Mouse (Mus musculus) limb, embryonic 15.5 days (tissue): ENCODE results near the gene Msi1. TPM values are rescaled to one million over a fixed set of nuclear protein-coding genes. Genes with fewer than 3 reads are reported as not detected.
"Not testable (repeated sequence)": the region's sequence is repeated elsewhere in the genome, so short reads cannot be mapped to it uniquely, and the experiment has no call there.

Experiments used
- ATAC-seq: fragments of 200-750 bp; cut with Nextera tagmentation; 2 replicates; pipeline ENCODE4 v1.8.0; 2017; ENCODE audit warnings: low read depth, moderate TSS enrichment; ENCODE audit not compliant: insufficient number of reproducible peaks, low FRiP score, low TSS enrichment
- H3K27ac ChIP-seq: fragments of 300-500 bp; sonication (generic); 2 replicates; pipeline ENCODE4 v1.5.1; 2015; ENCODE audit warnings: moderate library complexity, mild to moderate bottlenecking, inconsistent platforms
- H3K27me3 ChIP-seq: fragments of 300-500 bp; sonication (generic); 2 replicates; pipeline ENCODE4 v1.6.1; 2015; ENCODE audit warnings: inconsistent platforms
- H3K36me3 ChIP-seq: fragments of 300-500 bp; sonication (generic); 2 replicates; pipeline ENCODE4 v1.6.1; 2015; ENCODE audit warnings: inconsistent platforms
- H3K4me1 ChIP-seq: fragments of 300-500 bp; sonication (generic); 2 replicates; pipeline ENCODE4 v1.6.1; 2015; ENCODE audit warnings: inconsistent platforms
- H3K4me2 ChIP-seq: fragments of 300-500 bp; sonication (generic); 2 replicates; pipeline ENCODE4 v1.6.1; 2015; ENCODE audit warnings: mild to moderate bottlenecking, inconsistent platforms
- H3K4me3 ChIP-seq: fragments of 300-500 bp; sonication (generic); 2 replicates; pipeline ENCODE4 v1.5.1; 2015; ENCODE audit warnings: mild to moderate bottlenecking, inconsistent platforms
- H3K9ac ChIP-seq: fragments of 300-500 bp; sonication (generic); 2 replicates; pipeline ENCODE4 v1.6.1; 2015; ENCODE audit warnings: inconsistent platforms
- H3K9me3 ChIP-seq: fragments of 300-500 bp; sonication (generic); 2 replicates; pipeline ENCODE4 v1.6.1; 2016; ENCODE audit warnings: inconsistent platforms
- WGBS: fragments of 180-500 bp; shearing (Covaris S2); methylation state at CpG from one replicate; pipeline ENCODE4 v1.1.7; 2015; 5-methylcytosine and 5-hydroxymethylcytosine counted together
- polyA plus RNA-seq: library from polyadenylated mRNA; unstranded; fragments of >200 nt; fragmentation: Nextera tagmentation; extraction: Ambion mirVana; gene quantifications from 2 replicates; pipeline ENCODE4 v1.2.1, GENCODE M21; 2015

Msi1 gene
- polyA plus RNA-seq, 1 experiment from 2014 or later: 8.4 TPM

DNA sequence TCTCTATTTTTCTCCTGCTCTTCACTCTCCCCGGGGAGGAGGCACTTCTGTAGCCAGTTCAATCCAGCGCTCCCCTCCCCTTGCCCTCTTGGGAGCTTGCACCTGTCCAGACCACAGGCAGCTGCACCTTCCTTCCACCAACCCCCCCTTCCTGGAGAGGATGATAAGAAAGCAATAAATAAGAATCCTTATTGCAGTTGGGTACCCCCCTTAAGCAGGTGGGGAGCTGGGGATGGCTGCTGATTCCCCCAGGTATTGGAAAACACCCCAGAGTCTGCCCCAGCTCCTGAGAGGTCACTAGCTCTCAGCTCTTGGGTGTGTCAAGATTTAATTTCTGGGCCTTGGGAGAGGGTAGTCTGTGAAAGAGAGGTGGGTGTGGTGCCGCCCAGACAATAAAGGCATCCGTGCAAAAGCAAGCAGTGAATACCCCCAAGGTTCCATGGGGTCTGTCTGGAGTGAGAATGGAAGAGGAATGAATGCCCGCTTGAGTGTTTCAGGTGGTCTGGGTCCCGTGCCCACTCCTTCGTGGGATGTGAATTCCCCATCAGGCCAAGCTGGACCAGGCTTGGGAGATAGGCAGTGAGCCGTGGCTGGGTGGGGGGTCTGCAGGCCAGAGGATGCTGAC, 6.5 kb downstream of the Msi1 start:
- Histone ChIP-seq H3K9ac (peak overlapping the region; percentile 44), H3K4me1 (peaks cover 59% of the 10 kb centered on the region), H3K27ac (peak overlapping the region; percentile 84), H3K27me3 (no peaks in the 10 kb centered on the region), H3K4me3 (peak overlapping the region; percentile 36), H3K4me2 (peak overlapping the region; percentile 64), H3K36me3 (peaks cover 17% of the 10 kb centered on the region), H3K9me3 (no peaks in the 10 kb centered on the region)
- WGBS: 20% methylated on average over 8 of the region's 8 CpGs
- ATAC-seq: no peak; the same call in 1 of the 2 replicates

DNA sequence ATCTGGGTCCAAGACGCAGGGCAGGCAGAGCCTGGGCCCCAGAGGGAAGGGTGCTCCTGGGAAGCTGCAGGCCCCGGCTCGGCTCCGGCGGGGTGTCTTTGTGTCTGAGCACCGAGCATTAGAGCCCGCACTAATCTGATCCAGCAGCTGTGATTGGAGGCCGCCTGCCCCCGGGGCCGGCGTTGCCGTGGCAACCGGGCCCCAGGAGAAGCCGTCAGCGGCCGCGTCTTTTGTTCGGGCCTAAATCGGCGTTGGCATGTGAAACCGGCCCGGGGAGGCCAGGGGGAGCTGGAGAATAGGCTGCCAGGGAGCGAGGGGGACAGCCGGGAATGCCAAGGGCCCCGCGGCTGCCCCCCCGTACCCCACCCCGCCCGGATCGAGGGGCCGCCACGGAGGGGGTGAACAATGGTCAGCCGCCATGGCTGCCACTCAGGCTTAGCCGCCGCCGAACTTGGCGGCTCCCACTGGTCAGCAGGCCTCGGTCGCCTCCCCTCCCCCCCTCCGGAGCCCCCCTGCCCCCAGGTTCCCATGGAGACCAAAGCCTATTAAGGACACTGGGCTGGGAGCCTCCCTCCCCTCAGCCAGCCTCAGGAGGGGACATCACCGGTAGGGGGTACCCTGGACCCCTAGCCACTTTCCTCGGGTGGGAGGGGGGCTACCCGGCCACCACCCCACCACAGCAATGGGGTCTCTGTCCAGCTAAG, 7.2 kb downstream of the Msi1 start:
- Histone ChIP-seq H3K36me3 (peaks cover 17% of the 10 kb centered on the region), H3K27me3 (no peaks in the 10 kb centered on the region), H3K9me3 (no peaks in the 10 kb centered on the region), H3K9ac (peak overlapping the region; percentile 44), H3K4me2 (peak overlapping the region; percentile 64), H3K4me1 (peaks cover 54% of the 10 kb centered on the region), H3K4me3 (peak overlapping the region; percentile 36), H3K27ac (peak overlapping the region; percentile 84)
- peak; percentile 50 for ATAC-seq
- 1% methylated on average over 38 of the region's 43 CpGs for WGBS

DNA sequence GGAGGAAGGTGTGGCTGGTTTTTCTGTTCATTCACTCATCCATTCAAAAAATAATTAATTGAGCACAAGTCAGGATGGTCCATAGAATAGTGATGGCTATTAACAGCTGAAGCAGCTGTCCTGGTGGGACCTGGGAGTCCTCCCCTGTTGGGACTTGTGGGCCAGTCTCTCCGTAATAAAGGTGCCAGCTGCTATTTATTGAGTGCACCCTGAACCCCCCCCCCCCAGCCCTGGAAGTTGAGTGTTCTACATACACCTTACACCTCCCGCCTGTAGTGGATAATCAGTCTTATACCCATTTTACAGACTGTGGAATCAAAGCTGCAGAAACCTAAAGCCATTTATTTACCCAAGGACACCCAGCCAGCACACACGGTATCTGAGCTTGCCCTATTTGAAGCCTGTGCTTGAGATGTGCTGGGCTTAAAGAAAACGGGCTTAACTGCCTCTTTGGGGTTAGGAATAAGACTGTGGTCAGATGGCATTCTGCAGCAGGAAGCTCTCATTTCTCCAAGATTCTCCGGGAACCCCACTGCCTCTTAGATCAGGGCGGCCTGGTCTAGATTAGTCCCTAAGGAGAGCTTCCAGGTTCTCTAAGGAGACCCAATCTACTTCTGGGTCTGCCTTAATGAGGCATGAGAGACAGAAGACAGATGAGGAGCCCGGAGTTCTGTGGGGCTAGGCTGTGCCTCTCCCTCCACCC, 8.0 kb downstream of the Msi1 start:
- Histone ChIP-seq H3K4me1 (peaks cover 50% of the 10 kb centered on the region), H3K27ac (peak overlapping the region; percentile 11; the same call in 1 of the 2 replicates), H3K4me3 (no peak overlapping the region), H3K9ac (no peak overlapping the region), H3K36me3 (peaks cover 22% of the 10 kb centered on the region), H3K9me3 (no peaks in the 10 kb centered on the region), H3K4me2 (no peak overlapping the region), H3K27me3 (no peaks in the 10 kb centered on the region)
- no peak for ATAC-seq
- 44% methylated on average over 7 of the region's 7 CpGs for whole genome bisulfite sequencing

- Histone ChIP-seq H3K27me3 (no peaks in the 10 kb centered on the region), H3K9ac (no peak overlapping the region), H3K4me2 (no peak overlapping the region), H3K9me3 (no peaks in the 10 kb centered on the region), H3K4me3 (no peak overlapping the region), H3K36me3 (peaks cover 24% of the 10 kb centered on the region), H3K27ac (0 out of 2 replicates have a peak overlapping the region, but pooled peaks have one; percentile 11), H3K4me1 (peaks cover 50% of the 10 kb centered on the region)
- no peak for ATAC-seq
- 8% methylated on average over 2 of the region's 2 CpGs for WGBS
These were observed 8.5 kb downstream of the Msi1 start for GRCm38 (mm10) chr5:115437945-115438315.

DNA sequence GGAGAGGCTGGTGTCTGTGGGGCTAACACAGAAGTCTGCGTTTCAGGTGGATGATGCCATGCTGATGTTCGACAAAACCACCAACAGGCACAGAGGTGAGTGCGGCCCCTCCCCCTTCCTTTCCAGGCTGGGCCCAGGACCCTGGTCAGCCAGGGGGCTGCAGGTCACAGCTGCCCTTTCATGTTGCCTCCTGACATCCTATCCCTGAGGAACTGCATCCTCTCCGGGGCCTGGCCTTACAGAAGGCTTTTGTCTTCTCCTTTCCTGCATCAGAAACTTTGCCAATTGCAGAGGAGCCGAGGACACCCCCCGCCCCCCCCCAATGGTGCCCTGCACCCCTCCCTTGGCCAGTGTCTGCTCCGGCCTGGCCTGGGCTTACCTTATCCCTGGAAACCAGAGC, 9.3 kb downstream of the Msi1 start:
- Histone ChIP-seq H3K27me3 (no peaks in the 10 kb centered on the region), H3K36me3 (peaks cover 29% of the 10 kb centered on the region), H3K4me3 (no peak overlapping the region), H3K9ac (no peak overlapping the region), H3K4me2 (no peak overlapping the region), H3K9me3 (no peaks in the 10 kb centered on the region), H3K4me1 (peaks cover 50% of the 10 kb centered on the region), H3K27ac (no peak overlapping the region)
- ATAC-seq: no peak
- 32% methylated on average over 6 of the region's 7 CpGs for WGBS

DNA sequence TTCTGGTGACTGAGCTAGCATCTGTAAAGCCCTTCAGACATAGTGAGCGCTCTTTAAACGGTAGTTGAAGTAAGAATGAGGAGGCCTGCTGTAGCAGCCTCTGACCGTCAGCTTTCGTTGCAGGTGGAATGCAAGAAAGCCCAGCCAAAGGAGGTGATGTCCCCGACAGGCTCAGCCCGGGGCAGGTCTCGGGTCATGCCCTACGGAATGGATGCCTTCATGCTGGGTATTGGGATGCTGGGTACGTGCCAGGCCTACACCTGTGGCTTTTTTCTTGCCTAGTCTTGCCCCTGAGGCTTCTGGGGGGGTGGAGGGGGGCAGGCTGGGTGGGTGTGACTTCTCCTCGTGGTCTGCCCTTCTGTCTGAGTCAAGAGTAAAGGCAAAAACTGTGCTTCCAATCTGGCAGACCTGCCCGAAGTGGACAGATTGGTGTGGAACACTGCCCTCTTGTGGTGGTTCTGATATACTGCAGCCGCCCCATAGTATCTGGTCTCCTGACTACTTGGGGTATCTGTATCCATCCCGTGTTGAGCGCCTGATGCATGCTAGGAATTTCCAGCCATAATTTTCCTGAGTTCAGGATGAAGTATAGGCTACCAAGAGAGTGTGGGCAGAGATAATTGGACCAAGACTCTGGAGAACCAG, 11.9 kb downstream of the Msi1 start:
- Histone ChIP-seq H3K9me3 (no peaks in the 10 kb centered on the region), H3K4me3 (no peak overlapping the region), H3K9ac (no peak overlapping the region), H3K27ac (no peak overlapping the region), H3K27me3 (no peaks in the 10 kb centered on the region), H3K4me2 (no peak overlapping the region), H3K36me3 (peaks cover 54% of the 10 kb centered on the region), H3K4me1 (peaks cover 26% of the 10 kb centered on the region)
- no peak for ATAC-seq
- WGBS: 35% methylated on average over 14 of the region's 14 CpGs

DNA sequence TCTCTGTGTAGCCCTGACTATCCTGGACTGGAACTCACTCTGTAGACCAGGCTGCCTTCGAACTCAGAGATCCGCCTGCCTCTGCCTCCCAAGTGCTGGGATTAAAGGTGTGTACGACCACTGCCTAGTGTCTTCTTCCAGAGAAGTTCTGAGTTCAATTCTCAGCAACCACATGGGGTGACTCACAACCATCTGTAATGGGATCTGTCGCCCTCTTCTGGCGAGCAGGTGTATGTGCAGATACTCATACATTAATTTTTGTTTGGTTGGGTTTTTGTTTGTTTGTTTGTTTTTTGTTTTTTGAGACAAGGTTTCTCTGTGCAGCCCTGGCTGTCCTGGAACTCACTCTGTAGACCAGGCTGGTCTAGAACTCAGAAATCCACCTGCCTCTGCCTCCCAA, 13.3 kb downstream of the Msi1 start:
- not testable (repeated sequence) for H3K27me3 ChIP-seq, H3K9ac ChIP-seq, H3K27ac ChIP-seq, H3K4me3 ChIP-seq, ATAC-seq, H3K9me3 ChIP-seq, H3K4me2 ChIP-seq
- Histone ChIP-seq H3K4me1 (peaks cover 13% of the 10 kb centered on the region), H3K36me3 (peaks cover 67% of the 10 kb centered on the region)
- WGBS: 85% methylated on average over 5 of the region's 5 CpGs

DNA sequence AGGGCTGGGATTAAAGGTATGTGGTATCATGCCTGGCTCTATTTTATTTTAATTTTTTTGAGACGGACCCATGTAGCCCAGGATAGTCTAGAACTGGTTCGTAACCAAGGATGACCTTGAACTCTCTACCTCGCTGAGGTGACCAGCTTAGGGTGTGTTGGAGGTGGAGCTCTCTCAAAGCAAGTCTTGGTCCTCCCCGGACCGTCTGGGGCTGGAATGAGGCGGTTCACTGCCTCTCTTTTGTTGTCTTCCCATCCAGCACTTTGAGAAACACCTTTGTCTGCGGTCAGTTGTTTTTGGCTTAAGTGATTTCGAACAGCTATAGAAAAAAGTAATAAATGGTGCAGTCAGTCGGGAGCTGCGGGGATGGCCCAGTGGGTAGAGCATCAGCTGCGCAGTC, 14.7 kb downstream of the Msi1 start:
- H3K4me2 ChIP-seq: no peak overlapping the region
- H3K27ac ChIP-seq: no peak overlapping the region
- no peak overlapping the region for H3K4me3 ChIP-seq
- H3K36me3 ChIP-seq: peaks cover 67% of the 10 kb centered on the region
- H3K4me1 ChIP-seq: peaks cover 3% of the 10 kb centered on the region; the same call in 1 of the 2 replicates
- no peak for ATAC-seq
- H3K27me3 ChIP-seq: no peaks in the 10 kb centered on the region
- H3K9ac ChIP-seq: no peak overlapping the region
- 91% methylated on average over 11 of the region's 11 CpGs for WGBS
- no peaks in the 10 kb centered on the region for H3K9me3 ChIP-seq

DNA sequence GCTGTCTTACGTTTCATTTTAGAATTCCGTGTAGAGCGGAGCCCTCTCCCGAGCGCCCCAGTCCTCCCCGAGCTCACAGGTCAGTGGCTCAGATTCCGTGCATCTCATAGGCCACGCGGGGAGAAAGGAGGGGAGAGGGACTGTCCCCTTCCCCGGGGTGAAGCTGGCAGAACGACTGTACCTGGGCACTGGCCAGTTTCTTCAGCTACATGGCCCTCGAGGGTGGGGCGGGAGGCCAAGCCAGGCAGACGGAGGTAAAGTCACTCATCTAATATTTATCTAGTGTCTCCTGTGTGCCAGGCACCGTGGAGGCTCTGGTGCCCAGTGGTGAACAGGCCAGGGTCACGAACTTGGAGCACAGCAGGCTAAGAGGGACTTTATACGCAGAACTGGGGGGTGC, 17.7 kb downstream of the Msi1 start:
- WGBS: 89% methylated on average over 17 of the region's 17 CpGs
- no peaks in the 10 kb centered on the region for H3K27me3 ChIP-seq
- H3K4me2 ChIP-seq: no peak overlapping the region
- no peak overlapping the region for H3K27ac ChIP-seq
- H3K9me3 ChIP-seq: no peaks in the 10 kb centered on the region
- no peak overlapping the region for H3K9ac ChIP-seq
- no peak overlapping the region for H3K4me3 ChIP-seq
- peaks cover 82% of the 10 kb centered on the region for H3K36me3 ChIP-seq
- H3K4me1 ChIP-seq: no peaks in the 10 kb centered on the region
- ATAC-seq: no peak

GRCm38 (mm10) chr5:115449247-115449646, 19.8 kb downstream of the Msi1 start:
- Histone ChIP-seq H3K27me3 (no peaks in the 10 kb centered on the region), H3K9me3 (no peaks in the 10 kb centered on the region), H3K4me2 (no peak overlapping the region), H3K9ac (no peak overlapping the region), H3K27ac (no peak overlapping the region), H3K4me3 (no peak overlapping the region), H3K4me1 (no peaks in the 10 kb centered on the region), H3K36me3 (peaks cover 70% of the 10 kb centered on the region)
- 92% methylated on average over 3 of the region's 3 CpGs for WGBS
- ATAC-seq: no peak

GRCm38 (mm10) chr5:115450410-115451317, 21.3 kb downstream of the Msi1 start:
- Histone ChIP-seq H3K27ac (no peak overlapping the region), H3K4me1 (no peaks in the 10 kb centered on the region), H3K4me2 (no peak overlapping the region), H3K9ac (no peak overlapping the region), H3K4me3 (no peak overlapping the region), H3K9me3 (no peaks in the 10 kb centered on the region), H3K36me3 (peaks cover 58% of the 10 kb centered on the region), H3K27me3 (no peaks in the 10 kb centered on the region)
- 92% methylated on average over 27 of the region's 27 CpGs for whole genome bisulfite sequencing
- ATAC-seq: no peak
